Mouse (Mus musculus): ENCODE results near the gene Nek6. TPM values are rescaled to one million over a fixed set of nuclear protein-coding genes. Genes with fewer than 3 reads are reported as not detected.

The Nek6 gene
- polyA plus RNA-seq, 1 experiment from 2014 or later: 117 TPM

DNA sequence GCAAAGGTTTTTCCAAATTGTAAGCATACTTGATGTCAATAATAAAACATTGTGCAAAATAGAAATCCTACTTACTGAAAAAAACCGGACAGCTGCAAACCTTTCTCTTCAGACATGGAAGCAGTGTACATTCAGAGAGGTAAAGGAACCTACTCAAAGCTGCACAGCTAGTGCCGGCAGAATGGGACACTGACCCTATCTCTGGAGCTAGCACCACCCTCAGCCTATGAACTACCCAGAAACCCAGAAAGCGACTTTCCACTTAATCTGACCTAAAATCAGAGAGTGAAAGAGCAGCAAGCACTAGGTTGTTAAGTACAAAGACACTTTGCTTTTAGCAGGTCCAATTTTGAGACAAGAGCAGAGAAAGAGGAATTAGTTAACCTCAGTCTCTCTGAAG, 112.0 kb downstream of the Nek6 start:
- H3K9me3 ChIP-seq (replicated peaks; ENCODE audit: control insufficient read depth, low read length): no peaks in the 10 kb centered on the region
- H3K4me2 ChIP-seq (ENCODE audit: low read depth, low read length): no peak overlapping the region
- no peak for DNase-seq (ENCODE audit: low spot score)
- WGBS: 82% methylated on average over 3 of the region's 3 CpGs
- no peak overlapping the region for H3K27ac ChIP-seq (replicated peaks; ENCODE audit: low read depth, low read length)
- no peak overlapping the region for H3K9ac ChIP-seq (replicated peaks; ENCODE audit: low read length)
- no peaks in the 10 kb centered on the region for H3K36me3 ChIP-seq (replicated peaks; ENCODE audit: control insufficient read depth, insufficient read depth, low read depth, low read length)
- no peak for ATAC-seq (replicated peaks; ENCODE audit: insufficient number of reproducible peaks, low FRiP score, low TSS enrichment, low read depth)
- no peak overlapping the region for H3K4me3 ChIP-seq (ENCODE audit: low read depth, low read length)
- H3K4me1 ChIP-seq (ENCODE audit: control insufficient read depth, insufficient read depth, low read length): no peaks in the 10 kb centered on the region
- no peaks in the 10 kb centered on the region for H3K27me3 ChIP-seq (ENCODE audit: control insufficient read depth, insufficient read depth, low read length)

- Histone ChIP-seq H3K27ac (replicated peaks; ENCODE audit: low read depth, low read length) (no peak overlapping the region), H3K4me2 (ENCODE audit: low read depth, low read length) (no peak overlapping the region), H3K27me3 (ENCODE audit: control insufficient read depth, insufficient read depth, low read length) (no peaks in the 10 kb centered on the region), H3K4me1 (ENCODE audit: control insufficient read depth, insufficient read depth, low read length) (no peaks in the 10 kb centered on the region), H3K9me3 (replicated peaks; ENCODE audit: control insufficient read depth, low read length) (no peaks in the 10 kb centered on the region), H3K36me3 (replicated peaks; ENCODE audit: control insufficient read depth, insufficient read depth, low read depth, low read length) (no peaks in the 10 kb centered on the region), H3K9ac (replicated peaks; ENCODE audit: low read length) (no peak overlapping the region), H3K4me3 (ENCODE audit: low read depth, low read length) (no peak overlapping the region)
- ATAC-seq (replicated peaks; ENCODE audit: insufficient number of reproducible peaks, low FRiP score, low TSS enrichment, low read depth): no peak
- WGBS: 92% methylated on average over 8 of the region's 8 CpGs
- DNase-seq (ENCODE audit: low spot score): no peak
Observed at GRCm38 (mm10) chr2:38623821-38624590, 112.6 kb downstream of the Nek6 start.

DNA sequence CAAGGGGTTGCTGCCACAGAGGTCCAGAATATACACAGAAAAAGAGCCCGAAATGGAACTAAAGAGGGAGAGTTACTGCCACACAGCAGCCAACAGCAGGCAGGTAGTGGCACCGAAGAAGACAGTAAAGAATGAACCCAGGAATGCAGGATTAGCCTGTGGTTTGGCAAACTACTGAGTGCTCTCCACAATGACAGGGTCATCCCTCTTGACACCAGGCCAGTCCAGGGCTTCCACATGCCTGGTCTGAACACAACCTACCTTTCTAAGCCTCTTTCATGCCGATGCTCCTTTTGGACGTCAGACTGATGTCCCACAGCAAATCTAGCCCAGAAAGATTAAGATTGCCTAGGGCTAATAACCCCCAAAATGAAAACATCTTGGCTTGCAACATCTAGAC, 117.4 kb downstream of the Nek6 start:
- WGBS: 90% methylated on average over 4 of the region's 4 CpGs
- no peaks in the 10 kb centered on the region; the same call in none of the 2 replicates for H3K36me3 ChIP-seq (replicated peaks; ENCODE audit: control insufficient read depth, insufficient read depth, low read depth, low read length)
- no peak overlapping the region for H3K4me3 ChIP-seq (ENCODE audit: low read depth, low read length)
- no peak overlapping the region for H3K9ac ChIP-seq (replicated peaks; ENCODE audit: low read length)
- H3K4me1 ChIP-seq (ENCODE audit: control insufficient read depth, insufficient read depth, low read length): no peaks in the 10 kb centered on the region
- no peaks in the 10 kb centered on the region for H3K9me3 ChIP-seq (replicated peaks; ENCODE audit: control insufficient read depth, low read length)
- H3K4me2 ChIP-seq (ENCODE audit: low read depth, low read length): no peak overlapping the region
- no peak overlapping the region for H3K27ac ChIP-seq (replicated peaks; ENCODE audit: low read depth, low read length)
- ATAC-seq (replicated peaks; ENCODE audit: insufficient number of reproducible peaks, low FRiP score, low TSS enrichment, low read depth): no peak
- H3K27me3 ChIP-seq (ENCODE audit: control insufficient read depth, insufficient read depth, low read length): no peaks in the 10 kb centered on the region
- DNase-seq (ENCODE audit: low spot score): no peak

DNA sequence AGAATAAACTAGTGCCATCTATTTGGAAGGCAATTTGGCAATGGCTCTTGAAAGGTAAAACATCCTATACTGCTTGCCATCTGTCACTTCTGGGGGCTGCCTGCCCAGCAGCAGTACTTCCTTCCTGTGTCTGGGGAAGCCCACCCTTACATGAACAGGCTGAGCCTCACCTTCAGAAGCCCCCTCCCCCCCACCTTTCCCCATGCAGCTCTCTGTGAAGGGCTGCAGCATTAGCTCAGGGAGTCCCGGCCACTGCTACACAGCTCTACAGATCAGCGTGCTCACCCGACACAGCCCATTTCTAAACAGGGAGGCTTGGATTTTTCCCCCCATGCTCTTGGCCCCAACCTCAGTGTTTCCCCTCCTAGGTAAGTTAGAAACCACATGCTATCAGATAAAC, 118.0 kb downstream of the Nek6 start:
- no peak for DNase-seq (ENCODE audit: low spot score)
- H3K4me3 ChIP-seq (ENCODE audit: low read depth, low read length): no peak overlapping the region
- H3K9ac ChIP-seq (replicated peaks; ENCODE audit: low read length): no peak overlapping the region
- H3K36me3 ChIP-seq (replicated peaks; ENCODE audit: control insufficient read depth, insufficient read depth, low read depth, low read length): no peaks in the 10 kb centered on the region; the same call in none of the 2 replicates
- no peak for ATAC-seq (replicated peaks; ENCODE audit: insufficient number of reproducible peaks, low FRiP score, low TSS enrichment, low read depth)
- no peak overlapping the region for H3K4me2 ChIP-seq (ENCODE audit: low read depth, low read length)
- no peak overlapping the region for H3K27ac ChIP-seq (replicated peaks; ENCODE audit: low read depth, low read length)
- H3K27me3 ChIP-seq (ENCODE audit: control insufficient read depth, insufficient read depth, low read length): no peaks in the 10 kb centered on the region
- no peaks in the 10 kb centered on the region for H3K9me3 ChIP-seq (replicated peaks; ENCODE audit: control insufficient read depth, low read length)
- no peaks in the 10 kb centered on the region for H3K4me1 ChIP-seq (ENCODE audit: control insufficient read depth, insufficient read depth, low read length)
- WGBS: 95% methylated on average over 3 of the region's 3 CpGs

- WGBS: 90% methylated on average over 2 of the region's 2 CpGs
- Histone ChIP-seq H3K27ac (replicated peaks; ENCODE audit: low read depth, low read length) (no peak overlapping the region), H3K27me3 (ENCODE audit: control insufficient read depth, insufficient read depth, low read length) (no peaks in the 10 kb centered on the region), H3K36me3 (replicated peaks; ENCODE audit: control insufficient read depth, insufficient read depth, low read depth, low read length) (no peaks in the 10 kb centered on the region; the same call in none of the 2 replicates), H3K4me1 (ENCODE audit: control insufficient read depth, insufficient read depth, low read length) (no peaks in the 10 kb centered on the region), H3K9ac (replicated peaks; ENCODE audit: low read length) (no peak overlapping the region), H3K9me3 (replicated peaks; ENCODE audit: control insufficient read depth, low read length) (no peaks in the 10 kb centered on the region), H3K4me3 (ENCODE audit: low read depth, low read length) (no peak overlapping the region), H3K4me2 (ENCODE audit: low read depth, low read length) (no peak overlapping the region)
- DNase-seq (ENCODE audit: low spot score) (no peak), ATAC-seq (replicated peaks; ENCODE audit: insufficient number of reproducible peaks, low FRiP score, low TSS enrichment, low read depth) (no peak)
Observed at GRCm38 (mm10) chr2:38630574-38630973, 119.1 kb downstream of the Nek6 start.

DNA sequence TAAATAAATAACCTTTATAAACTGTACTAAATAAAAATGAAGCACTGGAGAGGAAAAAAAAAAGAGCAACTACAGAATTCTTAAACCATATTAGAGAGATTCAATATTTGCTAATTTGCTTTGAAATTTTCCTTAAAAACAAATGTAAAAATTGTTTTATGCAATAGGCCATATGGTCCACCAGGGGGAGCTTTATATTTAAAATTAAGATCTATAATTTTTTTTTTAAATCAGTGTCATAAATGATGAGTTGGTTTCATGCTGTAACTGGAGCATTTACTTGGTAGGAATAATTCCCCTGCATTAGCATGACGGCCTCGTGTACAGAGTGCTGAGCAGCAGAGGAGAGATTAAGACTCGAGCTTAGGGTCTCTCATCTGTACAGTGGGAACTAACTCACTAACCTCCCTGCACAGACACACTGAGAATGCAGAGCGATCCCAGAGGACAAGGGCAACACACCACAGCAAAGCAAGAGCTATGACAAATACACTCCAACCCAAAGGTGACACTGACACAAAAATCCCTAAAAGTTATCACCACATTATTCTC, 126.3 kb downstream of the Nek6 start:
- peaks cover 3% of the 10 kb centered on the region for H3K36me3 ChIP-seq (replicated peaks; ENCODE audit: control insufficient read depth, insufficient read depth, low read depth, low read length)

DNA sequence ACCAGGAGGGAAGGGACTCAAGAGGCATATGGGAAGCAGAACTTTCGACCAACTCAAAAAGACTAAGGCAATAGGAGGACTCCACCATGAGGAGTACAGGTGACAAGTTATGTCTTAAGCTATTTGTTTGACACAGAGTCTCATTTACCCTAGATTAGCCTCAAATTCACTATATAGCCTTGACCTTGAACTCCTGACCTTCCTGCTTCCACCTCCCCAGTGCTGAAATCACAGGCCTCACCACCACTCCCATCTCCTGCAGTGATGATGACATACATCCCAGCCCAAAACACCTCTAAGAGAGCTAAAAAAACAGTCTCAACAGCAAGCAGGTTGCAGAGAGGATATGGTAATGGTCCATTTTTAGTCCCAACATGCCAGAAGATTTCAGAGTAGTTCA, 130.3 kb downstream of the Nek6 start:
- no peaks in the 10 kb centered on the region for H3K4me1 ChIP-seq (ENCODE audit: control insufficient read depth, insufficient read depth, low read length)
- ATAC-seq (replicated peaks; ENCODE audit: insufficient number of reproducible peaks, low FRiP score, low TSS enrichment, low read depth): no peak
- no peak overlapping the region for H3K4me3 ChIP-seq (ENCODE audit: low read depth, low read length)
- DNase-seq (ENCODE audit: low spot score): no peak
- H3K36me3 ChIP-seq (replicated peaks; ENCODE audit: control insufficient read depth, insufficient read depth, low read depth, low read length): peaks cover 3% of the 10 kb centered on the region; the same call in 1 of the 2 replicates
- H3K4me2 ChIP-seq (ENCODE audit: low read depth, low read length): no peak overlapping the region
- no peak overlapping the region for H3K9ac ChIP-seq (replicated peaks; ENCODE audit: low read length)
- whole genome bisulfite sequencing: 88% methylated on average over 1 of the region's 1 CpGs
- H3K27me3 ChIP-seq (ENCODE audit: control insufficient read depth, insufficient read depth, low read length): no peaks in the 10 kb centered on the region
- no peak overlapping the region for H3K27ac ChIP-seq (replicated peaks; ENCODE audit: low read depth, low read length)
- no peaks in the 10 kb centered on the region for H3K9me3 ChIP-seq (replicated peaks; ENCODE audit: control insufficient read depth, low read length)

More for the DNA sequence above, 126.3 kb downstream of the Nek6 start:
- 86% methylated on average over 4 of the region's 4 CpGs for WGBS
- peak; percentile 33 for DNase-seq (ENCODE audit: low spot score)
- H3K9me3 ChIP-seq (replicated peaks; ENCODE audit: control insufficient read depth, low read length): no peaks in the 10 kb centered on the region
- H3K4me2 ChIP-seq (ENCODE audit: low read depth, low read length): no peak overlapping the region
- no peaks in the 10 kb centered on the region for H3K27me3 ChIP-seq (ENCODE audit: control insufficient read depth, insufficient read depth, low read length)
- H3K9ac ChIP-seq (replicated peaks; ENCODE audit: low read length): no peak overlapping the region
- no peak overlapping the region for H3K4me3 ChIP-seq (ENCODE audit: low read depth, low read length)
- no peak overlapping the region for H3K27ac ChIP-seq (replicated peaks; ENCODE audit: low read depth, low read length)
- no peaks in the 10 kb centered on the region for H3K4me1 ChIP-seq (ENCODE audit: control insufficient read depth, insufficient read depth, low read length)
- ATAC-seq (replicated peaks; ENCODE audit: insufficient number of reproducible peaks, low FRiP score, low TSS enrichment, low read depth): no peak
